Mouse (Mus musculus): Measurements from ENCODE around the gene Gm49339.

GRCm38 (mm10) chr10:51521453-51521852 is 41.0 kb downstream of the Gm49339 start:
- TF ChIP-seq CTCF (IDR thresholded peaks at IDR 0.05; ENCODE audit: low read depth) (no peak), EP300 (IDR thresholded peaks at IDR 0.05; ENCODE audit: low read depth) (no peak)
